Mouse (Mus musculus): Measurements from ENCODE around the gene Wbp1l.

Wbp1l gene

DNA sequence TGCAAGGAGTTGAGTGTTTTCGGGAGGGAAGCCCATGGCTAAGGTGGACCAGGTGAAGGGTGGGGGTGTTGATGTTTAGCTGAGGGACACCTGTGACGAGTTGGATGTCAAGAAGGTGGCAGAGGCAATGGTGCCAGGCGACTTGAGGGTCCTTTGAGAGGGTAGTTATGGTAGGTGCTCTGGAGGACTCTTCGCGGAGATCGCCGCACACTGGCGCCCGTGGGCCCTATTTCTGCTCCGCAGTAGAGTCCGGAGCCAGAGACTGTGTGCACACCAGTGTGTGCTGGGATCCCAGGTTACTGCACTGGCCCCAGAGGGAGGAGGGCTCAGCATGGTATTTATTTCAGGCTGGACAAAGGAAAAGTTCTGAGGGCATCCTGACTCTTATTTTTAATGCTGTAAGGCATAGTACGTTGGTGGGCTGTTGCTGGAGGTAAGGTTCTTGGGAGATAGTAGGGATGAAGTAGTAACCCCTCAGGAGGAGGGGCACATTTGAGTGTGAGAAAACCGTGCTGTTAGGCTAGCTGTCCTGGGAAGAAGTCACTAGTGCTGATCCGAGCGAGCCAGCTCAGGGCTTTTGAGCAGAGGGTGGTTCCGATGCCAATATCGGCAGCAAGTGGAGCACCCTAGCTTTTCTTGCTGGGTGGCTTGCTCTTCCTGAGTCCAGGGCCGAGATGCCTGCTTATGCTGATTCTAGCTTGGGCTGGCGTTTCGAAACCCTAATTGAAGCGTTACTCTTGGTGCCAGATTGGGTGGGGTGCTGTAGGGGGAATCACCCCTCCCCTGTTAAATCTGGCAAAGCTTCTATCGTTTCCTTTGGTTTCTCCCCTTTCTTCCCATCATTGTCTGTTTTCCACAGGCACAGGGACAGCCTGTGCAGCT, 732 bp downstream of the Wbp1l start:
- no peak for ATAC-seq (ENCODE audit: low TSS enrichment)

DNA sequence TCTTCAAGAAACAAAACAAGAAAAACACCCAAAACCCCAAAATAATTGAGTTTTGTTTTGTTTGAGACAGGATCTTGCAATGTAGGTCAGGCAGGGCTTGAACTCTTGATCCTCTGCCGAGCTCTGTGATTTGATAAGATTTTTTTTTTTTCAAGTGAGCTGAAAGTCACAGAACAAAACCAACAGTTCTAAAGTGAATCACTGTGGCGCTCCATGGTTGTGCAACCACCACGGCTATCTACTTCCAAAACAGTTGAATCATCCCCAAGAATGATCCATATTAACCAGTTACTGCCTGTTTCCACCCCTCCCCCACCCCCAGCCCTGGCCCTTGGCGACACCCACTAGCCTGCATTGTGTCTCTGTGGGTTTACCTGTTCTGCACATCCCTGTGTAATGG, 1.5 kb downstream of the Wbp1l start:
- no peak for ATAC-seq (ENCODE audit: low TSS enrichment)

DNA sequence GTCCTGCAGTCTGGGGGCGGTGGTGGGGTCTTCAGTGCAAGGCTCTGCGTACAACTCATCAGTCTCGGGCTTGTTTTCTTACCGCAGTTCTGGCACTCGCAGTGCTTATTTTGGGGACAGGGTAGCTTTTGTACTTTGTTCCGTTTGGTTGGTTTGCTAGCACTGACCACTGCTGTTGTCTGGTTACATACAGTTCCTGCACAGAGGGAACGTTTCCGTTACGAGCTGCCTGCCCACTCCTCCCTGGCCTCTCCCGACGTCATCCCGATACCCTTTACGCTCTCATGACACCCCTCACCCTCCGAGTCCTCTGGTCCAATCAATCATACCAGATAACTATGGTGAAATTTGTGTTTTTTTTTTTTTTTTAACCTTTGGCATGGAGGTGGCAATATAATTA, 2.6 kb downstream of the Wbp1l start:
- ATAC-seq (ENCODE audit: low TSS enrichment), result no peak

DNA sequence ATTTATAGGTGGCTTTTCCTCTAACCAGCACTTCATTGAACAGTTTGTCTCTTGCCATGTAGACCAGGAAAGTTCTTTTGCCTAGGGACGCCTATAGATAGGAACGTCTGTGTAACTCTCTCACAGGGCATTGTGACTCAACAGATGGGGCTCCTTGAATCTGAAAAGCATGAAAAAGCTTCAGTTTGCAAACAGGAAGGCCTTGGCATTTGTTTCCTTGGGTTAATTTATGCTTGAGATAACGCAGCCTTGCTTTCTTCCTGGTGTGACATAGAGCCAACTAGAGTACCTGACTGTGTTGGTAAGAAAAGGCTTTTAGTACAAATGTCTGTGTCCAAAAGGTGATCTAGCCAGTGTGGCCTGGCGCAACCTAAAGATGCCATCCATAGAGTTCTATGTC, 3.5 kb downstream of the Wbp1l start:
- ATAC-seq (ENCODE audit: low TSS enrichment), result no peak

DNA sequence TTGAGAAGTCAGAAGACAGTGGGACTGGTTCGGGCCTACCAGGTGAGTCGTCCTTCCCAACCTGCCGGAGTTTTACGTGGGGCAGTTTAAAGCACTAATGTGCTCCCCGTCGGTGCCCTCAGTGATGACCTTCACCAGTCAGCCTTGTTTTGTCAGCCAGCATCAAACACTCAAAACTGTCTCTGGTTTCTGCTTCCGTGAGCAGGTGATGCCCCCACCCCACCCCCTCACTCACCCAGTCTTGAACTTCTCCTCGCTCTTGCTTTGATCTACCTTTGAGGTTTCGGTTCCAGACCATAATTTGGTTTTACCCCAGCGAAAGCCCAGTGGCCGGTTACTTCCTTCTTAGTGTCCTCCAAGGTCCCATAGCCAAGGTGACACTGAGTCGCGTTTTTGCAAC, 7.8 kb downstream of the Wbp1l start:
- no peak for ATAC-seq (ENCODE audit: low TSS enrichment)

DNA sequence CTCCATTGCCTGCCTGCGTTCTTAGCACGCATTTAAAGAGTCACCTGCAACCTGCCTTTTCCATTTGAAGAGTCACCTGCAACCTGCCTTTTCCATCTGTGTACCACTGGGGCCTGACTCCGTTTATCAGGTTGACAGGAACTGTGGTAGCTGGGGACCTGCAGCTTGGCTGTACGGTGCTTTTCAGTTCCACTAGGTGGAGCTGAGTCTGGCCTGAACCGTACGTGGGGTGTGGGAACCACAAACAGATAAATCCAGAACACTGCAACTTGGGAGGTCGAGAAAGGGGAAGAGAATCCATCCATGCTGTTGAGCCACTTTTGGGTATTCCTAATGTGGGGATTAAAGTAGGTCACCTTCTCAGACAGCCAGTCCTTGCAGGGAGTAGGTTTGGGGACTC, 8.5 kb downstream of the Wbp1l start:
- peak; percentile 89 for ATAC-seq (ENCODE audit: low TSS enrichment)

DNA sequence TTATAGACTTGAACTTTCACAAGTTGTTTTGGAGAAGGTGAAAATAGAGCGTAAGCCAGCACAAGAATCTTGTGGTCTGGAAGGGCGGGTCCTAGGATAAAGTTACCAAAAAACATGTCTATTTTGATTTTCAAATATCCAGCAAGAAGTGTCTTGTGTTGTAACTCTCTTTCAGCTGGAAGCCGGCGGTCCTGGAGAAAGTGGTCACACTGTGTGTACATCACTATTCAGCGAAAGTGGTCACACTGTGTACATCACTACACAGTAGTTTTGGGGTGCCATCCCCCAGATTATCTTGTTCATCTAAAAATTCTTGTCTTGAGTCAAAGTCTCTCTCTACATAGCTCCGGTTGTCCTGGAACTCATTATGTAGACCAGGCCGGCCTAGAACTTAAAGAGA, 9.3 kb downstream of the Wbp1l start:
- ATAC-seq (ENCODE audit: low TSS enrichment), result no peak

DNA sequence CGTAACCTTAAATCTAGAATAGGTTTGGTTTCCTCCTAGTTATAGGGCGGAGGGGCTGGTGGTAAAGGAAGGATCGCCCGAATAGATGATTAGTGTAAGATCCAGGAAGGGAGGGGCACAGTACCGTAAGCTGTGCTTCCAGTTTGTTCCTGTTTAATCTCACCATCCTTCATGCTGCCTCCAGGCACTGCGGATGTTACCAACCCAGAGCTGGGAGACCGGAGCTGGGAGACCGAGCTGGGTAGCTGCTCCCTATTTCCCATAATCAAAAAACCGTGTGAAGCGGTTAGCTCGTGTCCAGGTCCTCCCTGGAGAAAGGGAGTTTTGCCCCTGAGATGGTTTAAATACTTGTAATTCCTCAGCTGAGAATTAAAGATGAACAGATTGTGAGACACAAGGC, 17.5 kb downstream of the Wbp1l start:
- no peak for ATAC-seq (ENCODE audit: low TSS enrichment)

DNA sequence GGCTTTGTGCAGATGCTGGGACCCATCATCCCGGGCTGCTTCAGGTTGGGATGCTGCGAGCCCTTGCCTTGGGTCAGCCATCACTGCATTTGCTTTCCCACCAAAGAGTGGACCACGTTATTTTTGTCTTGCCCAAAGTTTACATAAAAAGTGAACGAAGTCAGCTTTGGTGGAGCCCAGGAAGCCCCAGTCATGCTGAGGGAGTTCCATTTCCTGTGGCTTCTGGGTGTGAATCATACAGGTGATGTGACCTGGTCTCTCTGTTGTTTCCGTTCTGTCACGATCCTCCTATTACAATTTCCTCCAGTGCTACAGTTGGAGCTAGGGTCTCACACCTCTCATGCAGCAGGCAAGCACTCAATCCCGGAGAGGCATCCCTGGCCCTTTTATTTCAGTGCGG, 18.5 kb downstream of the Wbp1l start:
- no peak for ATAC-seq (ENCODE audit: low TSS enrichment)

DNA sequence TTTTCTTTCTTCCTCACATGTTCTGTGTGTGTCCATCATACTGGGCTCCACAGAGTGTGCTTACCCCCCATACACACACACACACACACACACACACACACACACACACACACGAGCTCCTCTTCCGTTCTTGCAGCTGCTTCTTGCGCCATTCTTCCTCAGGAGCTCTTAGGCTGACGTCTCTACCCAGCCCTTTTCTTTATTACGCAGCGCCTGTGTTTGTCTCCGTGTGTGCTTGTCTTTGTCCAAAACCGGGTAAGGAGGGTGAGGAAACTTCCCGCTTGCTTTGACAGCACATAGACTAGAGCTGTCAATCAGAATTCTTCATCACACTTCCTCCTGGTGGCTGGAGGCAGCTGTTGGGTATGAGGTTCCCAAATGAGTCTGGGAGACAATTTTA, 19.4 kb downstream of the Wbp1l start:
- no peak for ATAC-seq (ENCODE audit: low TSS enrichment)

DNA sequence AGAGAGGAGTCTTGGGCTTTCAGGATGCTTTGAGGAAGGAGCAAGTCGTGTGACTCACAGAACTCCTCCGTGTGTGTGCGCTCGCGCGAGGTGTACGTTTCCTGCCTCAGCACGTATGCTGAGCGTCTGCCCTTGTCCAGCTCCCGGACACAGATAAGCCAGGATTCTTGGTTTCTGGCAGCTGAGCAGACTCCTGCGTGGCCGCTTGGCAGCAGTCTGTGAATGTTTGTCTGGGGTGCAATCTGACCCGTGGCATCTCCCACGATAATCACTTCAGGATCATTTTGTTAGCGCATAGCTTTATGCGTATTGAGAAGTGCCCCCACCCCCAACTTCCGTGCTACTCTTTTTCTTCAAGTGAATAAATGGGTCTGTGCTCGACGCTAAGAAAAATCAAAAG, 20.1 kb downstream of the Wbp1l start:
- ATAC-seq (ENCODE audit: low TSS enrichment), result no peak

DNA sequence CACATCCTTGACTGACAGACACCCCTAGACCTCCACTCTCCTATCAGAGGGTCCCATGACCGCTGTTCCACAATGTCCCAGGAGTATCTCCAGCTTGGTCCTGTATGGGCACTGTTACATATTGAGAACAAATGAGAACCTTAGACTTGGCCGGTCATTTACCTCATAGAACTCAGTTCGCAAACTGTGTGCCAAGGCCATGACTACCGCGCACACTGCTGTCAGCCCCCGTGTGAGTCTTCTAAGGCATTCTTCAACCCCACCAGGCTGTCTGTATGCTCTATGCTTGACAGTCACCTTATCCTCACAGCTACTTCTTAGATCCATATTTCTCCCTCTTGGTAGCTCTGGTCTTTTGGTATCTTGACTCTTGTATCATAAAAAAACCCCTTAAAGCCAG, 20.6 kb downstream of the Wbp1l start:
- ATAC-seq (ENCODE audit: low TSS enrichment), result no peak

DNA sequence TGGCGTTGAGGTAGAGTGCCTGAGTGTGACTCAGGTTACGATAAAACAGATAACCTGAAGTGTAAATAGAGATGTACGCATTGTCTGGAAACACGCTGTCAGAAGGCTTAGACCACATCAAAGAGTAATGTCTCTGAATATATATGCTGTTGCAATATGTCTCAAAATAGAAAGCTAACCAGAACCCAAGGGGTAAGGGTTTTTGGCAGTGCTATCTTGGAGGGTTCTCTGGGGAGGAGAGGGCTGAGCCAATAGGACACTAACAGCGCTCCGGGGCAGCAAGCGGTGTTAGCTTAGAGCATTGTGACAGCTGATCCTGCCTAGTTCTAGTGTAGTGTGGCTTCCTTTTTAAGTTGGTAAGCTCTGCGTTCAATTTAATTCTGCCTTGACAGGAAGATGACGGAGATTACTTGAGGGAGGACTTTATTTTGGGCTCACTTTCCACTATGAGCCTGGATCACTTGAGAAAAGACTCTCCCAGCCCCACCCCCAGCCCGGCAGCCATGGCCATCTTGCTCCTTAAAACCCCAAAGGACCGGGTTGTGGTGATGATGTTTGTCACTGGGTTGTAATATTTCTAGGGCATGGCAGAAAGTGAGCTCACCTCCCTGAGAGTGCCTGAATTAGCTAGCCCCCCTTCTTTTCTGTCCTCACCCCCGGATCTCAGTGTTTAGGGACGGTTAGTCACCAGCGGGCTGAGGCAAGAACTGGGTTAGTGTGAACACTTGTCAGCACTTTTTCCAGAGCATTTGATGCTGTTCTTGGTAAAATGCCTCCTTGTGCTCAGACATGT, 21.3 kb downstream of the Wbp1l start:
- ATAC-seq (ENCODE audit: low TSS enrichment), result peak; percentile 81

DNA sequence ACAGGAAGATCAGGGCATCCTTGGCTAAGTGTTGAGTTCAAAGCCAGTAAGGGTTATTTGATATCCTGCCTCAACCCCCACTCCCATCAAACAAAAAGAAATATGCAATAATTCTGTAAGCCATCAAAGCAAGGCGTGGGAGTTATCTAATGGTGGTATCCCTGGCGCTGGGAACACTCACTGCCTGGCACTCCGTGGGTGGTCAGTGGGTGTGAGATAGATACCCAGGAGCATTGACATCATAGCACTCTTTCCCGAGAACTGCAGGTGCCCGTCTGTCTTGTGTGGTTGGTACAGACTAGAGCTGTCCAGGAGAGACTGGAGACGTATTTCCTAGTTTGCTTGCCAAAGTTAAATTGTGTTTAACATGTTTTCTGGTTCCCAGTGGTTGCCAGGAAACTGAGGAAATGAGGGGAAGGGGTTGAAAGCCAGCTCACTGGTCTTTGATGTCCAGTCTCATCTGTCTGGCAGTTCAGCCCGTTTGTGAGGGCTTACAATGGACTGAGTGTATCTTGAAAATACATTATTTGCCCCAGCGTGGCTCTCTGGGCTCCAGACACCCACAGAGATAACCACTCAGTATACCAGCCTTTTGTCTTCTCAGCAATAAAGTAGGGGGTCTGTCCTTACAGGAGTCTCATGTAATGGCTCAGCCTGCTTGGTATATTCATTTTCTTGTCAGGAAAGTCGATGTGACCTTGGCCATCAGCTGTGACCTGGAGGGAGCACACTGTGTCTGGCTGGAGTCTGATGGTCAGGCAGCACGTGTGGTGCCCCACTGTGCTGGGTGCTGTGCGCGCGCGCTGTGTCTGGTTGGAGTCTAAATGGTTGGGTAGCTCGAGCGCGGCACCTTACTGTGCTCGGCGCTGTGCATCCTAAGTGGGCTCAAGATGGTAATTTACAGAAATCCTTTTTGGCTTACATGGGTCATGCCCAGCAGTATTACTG, 22.6 kb downstream of the Wbp1l start:
- no peak for ATAC-seq (ENCODE audit: low TSS enrichment)

DNA sequence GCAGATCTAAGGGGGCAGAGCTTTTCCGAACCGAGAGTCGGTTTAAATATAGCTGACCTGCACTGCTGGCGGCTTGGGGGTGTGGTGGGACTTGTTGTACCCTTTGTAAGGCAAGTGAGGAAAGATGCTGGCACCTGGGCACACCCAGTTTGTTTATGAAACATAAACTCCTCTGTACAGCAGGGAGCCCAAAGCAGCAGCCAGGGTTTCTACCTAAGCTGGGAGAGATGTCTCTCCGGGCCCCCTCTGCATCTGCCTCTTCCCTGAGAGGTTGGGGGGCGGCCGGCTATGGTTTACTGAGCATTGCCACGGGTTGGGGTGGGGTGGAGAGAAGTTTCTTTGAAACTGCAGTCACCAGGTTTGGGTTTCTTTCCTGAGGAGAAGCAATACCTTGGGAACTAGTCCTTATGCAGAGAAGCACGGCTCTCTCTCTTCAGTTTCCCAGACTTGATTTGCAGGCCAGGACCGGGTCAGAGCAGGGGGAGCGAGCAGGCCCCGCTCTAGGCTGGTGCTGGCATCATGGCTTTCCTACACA, 23.8 kb downstream of the Wbp1l start:
- no peak for ATAC-seq (ENCODE audit: low TSS enrichment)

DNA sequence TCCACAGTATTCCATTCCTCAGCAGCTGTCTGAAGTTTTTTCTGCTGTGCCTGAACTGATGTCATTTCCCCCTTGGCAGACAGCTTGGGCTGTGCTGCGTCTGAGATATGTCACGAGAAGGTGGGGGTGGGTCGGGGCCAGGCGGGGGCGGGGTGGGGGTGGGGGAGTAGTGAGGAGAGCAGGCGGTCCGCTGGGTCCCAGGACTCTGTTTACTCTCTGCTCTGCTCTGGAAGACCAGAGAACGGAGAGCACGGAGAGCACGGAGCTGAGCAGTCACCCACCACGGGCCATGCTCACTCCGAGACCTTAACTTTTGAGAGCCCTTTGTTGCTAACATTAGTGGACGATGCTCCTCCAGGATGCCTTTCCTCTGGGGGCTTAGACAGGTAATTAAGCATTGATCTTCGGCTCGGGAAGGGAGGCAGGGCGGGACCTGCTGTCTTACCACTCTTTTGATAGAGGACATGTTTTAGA, 24.3 kb downstream of the Wbp1l start:
- ATAC-seq (ENCODE audit: low TSS enrichment), result no peak

DNA sequence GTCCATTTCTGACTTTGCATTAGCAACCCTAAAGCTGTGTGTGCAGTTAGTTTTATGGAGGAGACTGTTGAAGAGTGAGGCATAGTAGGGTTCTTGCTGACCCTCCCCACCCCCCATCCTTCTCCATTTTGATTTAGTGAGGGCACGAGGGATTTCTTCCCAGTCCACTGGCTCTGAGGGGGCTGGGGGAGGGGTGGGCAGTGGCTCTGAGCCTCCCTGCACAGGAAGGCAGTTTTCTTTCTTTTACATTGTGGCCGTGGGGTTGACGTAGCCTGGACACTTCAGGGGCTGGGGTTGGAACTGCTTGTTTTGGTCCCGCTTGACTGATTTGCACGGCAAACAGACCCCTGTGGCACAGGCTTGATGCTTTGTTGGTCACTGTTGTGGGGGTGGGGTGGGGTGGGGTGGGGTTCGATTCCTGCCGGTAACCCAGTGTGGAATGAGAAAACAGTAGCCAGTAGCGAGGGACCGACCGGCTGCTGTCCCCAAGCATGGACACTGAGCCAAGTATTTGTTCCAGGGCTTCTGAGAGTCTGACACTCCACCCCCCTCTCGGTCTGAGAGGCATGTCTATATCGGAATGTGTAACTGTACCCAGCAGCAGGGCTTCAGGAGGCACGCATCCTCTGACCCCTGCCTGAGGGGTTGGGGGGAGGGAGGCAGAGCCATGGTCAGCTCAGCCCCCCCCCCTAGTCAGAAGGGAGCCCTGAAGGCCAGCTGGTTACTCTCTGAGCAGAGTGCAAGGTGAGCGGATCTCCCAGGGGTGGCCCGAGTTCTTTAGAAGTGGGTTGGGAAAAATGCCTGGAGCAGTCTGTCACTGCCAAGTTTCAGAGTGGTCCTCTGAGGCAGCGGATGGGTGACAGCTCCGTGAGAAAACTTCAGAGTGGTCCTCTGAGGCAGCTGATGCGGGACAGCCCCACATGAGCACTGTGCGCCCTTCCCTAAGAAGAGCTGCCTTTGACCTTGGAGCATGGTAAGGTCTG, 25.2 kb downstream of the Wbp1l start:
- no peak for ATAC-seq (ENCODE audit: low TSS enrichment)

DNA sequence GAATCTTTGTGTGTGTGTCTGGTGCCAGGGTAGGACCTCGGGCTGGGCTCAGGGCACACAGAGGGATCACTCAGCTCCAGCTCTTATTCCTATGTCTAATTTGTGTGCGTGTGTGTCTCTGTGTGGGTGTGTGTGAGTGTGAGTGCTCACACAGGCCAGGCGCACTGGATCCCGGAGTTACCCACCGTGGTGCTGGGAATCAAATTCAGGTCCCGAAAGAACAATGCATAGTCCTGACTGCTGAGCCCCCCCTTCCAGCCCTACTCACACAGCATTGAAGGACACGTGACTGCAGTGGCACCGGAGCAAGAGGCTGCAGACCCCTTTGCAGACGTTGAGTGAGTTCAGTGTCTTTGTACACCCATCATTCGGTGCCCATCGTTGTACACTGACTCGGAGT, 26.1 kb downstream of the Wbp1l start:
- ATAC-seq (ENCODE audit: low TSS enrichment), result no peak

DNA sequence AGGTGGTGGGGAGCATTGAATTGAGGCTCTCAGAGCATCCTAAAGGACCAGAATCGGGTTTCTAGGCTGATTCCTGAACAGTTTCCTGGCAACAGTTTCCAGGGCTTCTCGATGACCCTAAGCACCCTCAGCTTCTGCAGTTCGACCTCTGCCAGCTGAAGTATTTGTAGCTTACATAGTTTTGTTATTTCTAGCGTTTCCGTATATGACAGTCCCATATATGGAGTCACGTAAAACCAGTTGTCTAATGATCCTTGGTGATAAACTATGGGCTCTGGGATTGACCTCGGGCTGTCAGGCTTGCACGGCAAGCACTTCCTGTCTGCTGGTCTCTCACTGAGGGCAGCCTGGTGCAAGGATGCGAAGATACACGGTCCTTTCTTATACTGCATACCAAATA, 26.6 kb downstream of the Wbp1l start:
- ATAC-seq (ENCODE audit: low TSS enrichment), result no peak

DNA sequence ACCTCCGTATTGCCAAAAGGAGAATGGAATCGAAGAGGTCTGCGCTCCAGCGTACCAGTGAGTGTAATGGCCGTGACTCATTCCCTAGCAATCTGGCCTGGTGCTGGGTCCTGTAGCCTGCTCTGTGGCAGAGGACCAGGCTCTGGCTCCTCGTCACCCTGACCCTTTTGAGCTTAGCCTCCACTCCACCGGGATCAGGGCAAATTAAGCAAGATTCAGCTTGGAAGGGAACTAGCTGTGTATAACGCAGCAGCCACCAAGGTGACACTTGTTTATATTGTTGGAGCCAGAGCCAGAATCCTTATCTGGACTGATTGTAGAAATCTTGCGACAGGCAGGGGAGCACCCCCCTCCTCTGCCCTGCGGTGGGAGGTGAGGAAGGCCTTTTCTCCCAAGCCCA, 29.5 kb downstream of the Wbp1l start:
- ATAC-seq (ENCODE audit: low TSS enrichment), result no peak

DNA sequence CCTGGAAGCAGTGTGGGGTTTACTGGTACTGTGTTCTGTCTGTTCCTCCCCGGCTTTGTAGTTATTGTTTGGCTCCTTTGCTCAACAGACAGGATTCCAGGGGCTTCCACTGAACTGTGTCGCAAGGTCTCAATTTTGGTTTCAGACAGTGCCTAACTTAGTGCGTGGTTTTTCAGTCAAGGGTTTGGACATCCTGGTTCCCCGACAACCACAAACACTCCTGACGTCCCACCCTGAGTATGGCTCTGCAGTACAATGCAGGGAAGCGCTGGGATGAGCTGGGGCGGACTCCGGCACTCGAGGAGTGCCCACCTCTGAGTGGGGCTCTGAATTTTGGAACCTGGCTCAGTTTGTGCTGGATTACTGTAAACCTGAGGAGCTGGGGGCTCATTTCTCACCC, 30.9 kb downstream of the Wbp1l start:
- no peak for ATAC-seq (ENCODE audit: low TSS enrichment)
